Mouse (Mus musculus) urinary bladder, postnatal 10 days (tissue): ENCODE results near the gene Vmn1r227.

Experiments
- DNase-seq: peaks from one replicate; pipeline ENCODE4 v3.0.0; 2022; ENCODE audit warnings: low spot score

The Vmn1r227 gene

GRCm38 (mm10) chr17:20729543-20729942 lies at the start of gene Vmn1r227:
Gene Vmn1r227 (plus strand): TSS chr17:20729843.
- DNase-seq = no peak

GRCm38 (mm10) chr17:20682543-20682942 lies 47.1 kb upstream of the Vmn1r227 start, which contains the start of gene Vmn1r226:
Gene Vmn1r226 (plus strand): TSS chr17:20682843.
- DNase-seq = no peak

GRCm38 (mm10) chr17:20786057-20786456 lies 56.4 kb downstream of the Vmn1r227 start, which contains the start of gene Vmn1r228:
Gene Vmn1r228 (minus strand): TSS chr17:20786157.
- no peak for DNase-seq
